Mouse (Mus musculus) WW6 (cell line): ENCODE measurements at regions not wholly inside any gene's neighbourhood (a gene's known extent, or its start where the extent isn't known, plus 50 kb on each side); places are given as distances from the start of the nearest gene placed in this dataset.
"Not testable (repeated sequence)": the region's sequence is repeated elsewhere in the genome, so short reads cannot be mapped to it uniquely, and the experiment has no call there.

Experiments used
- DNase-seq: peaks from one replicate; pipeline ENCODE4 v3.0.0-alpha.2; 2013; ENCODE audit warnings: low read depth, low spot score

- DNase-seq: not testable (repeated sequence)
Observed at GRCm38 (mm10) chr6:64948839-64949238, 93.5 kb upstream of the Smarcad1 start.

GRCm38 (mm10) chr6:64961608-64962486 is 80.5 kb upstream of the Smarcad1 start:
- DNase-seq: no peak

GRCm38 (mm10) chr6:64962612-64963011 is 79.8 kb upstream of the Smarcad1 start:
- DNase-seq: no peak

GRCm38 (mm10) chr6:64964664-64965063 is 77.7 kb upstream of the Smarcad1 start:
- DNase-seq: no peak

- no peak for DNase-seq
Observed at GRCm38 (mm10) chr6:64965203-64965602, 77.2 kb upstream of the Smarcad1 start.

- DNase-seq: no peak
Observed at GRCm38 (mm10) chr6:64970158-64970557, 72.2 kb upstream of the Smarcad1 start.

GRCm38 (mm10) chr6:64973968-64974367 is 68.4 kb upstream of the Smarcad1 start:
- DNase-seq: peak; percentile 46

GRCm38 (mm10) chr6:64974453-64974852 is 67.9 kb upstream of the Smarcad1 start:
- DNase-seq: not testable (repeated sequence)

GRCm38 (mm10) chr6:64982132-64982531 is 60.3 kb upstream of the Smarcad1 start:
- no peak for DNase-seq
